Mouse (Mus musculus): ENCODE measurements at regions not wholly inside any gene's neighbourhood (a gene's known extent, or its start where the extent isn't known, plus 50 kb on each side); places are given as distances from the start of the nearest gene placed in this dataset.

GRCm38 (mm10) chr10:111654364-111655226 is 148.5 kb downstream of the Phlda1 start:
- no peaks in the 10 kb centered on the region for H3K27me3 ChIP-seq
- H3K36me3 ChIP-seq: no peaks in the 10 kb centered on the region
- H3K9ac ChIP-seq: no peak overlapping the region
- H3K9me3 ChIP-seq: no peaks in the 10 kb centered on the region
- H3K4me1 ChIP-seq: peaks cover 16% of the 10 kb centered on the region
- H3K4me3 ChIP-seq: no peak overlapping the region
- ATAC-seq (ENCODE audit: insufficient number of reproducible peaks, insufficient read depth, low FRiP score, low TSS enrichment): no peak
- 0 out of 2 replicates have a peak overlapping the region, but pooled peaks have one; percentile 22 for H3K4me2 ChIP-seq (replicated peaks)
- H3K27ac ChIP-seq: no peak overlapping the region
- 39% methylated on average over 22 of the region's 22 CpGs for WGBS

GRCm38 (mm10) chr10:111658828-111659227 is 152.7 kb downstream of the Phlda1 start:
- Histone ChIP-seq H3K9ac (no peak overlapping the region), H3K9me3 (no peaks in the 10 kb centered on the region), H3K4me3 (no peak overlapping the region), H3K27ac (no peak overlapping the region), H3K27me3 (no peaks in the 10 kb centered on the region), H3K36me3 (no peaks in the 10 kb centered on the region), H3K4me1 (peaks cover 16% of the 10 kb centered on the region), H3K4me2 (replicated peaks) (no peak overlapping the region; the same call in 1 of the 2 replicates)
- WGBS: 12% methylated on average over 9 of the region's 9 CpGs
- ATAC-seq (ENCODE audit: insufficient number of reproducible peaks, insufficient read depth, low FRiP score, low TSS enrichment): no peak

- WGBS: 77% methylated on average over 1 of the region's 1 CpGs
Observed at GRCm38 (mm10) chr10:111662665-111663064, 156.6 kb downstream of the Phlda1 start.

GRCm38 (mm10) chr10:111665834-111666233 is 159.7 kb downstream of the Phlda1 start:
- no peak for ATAC-seq (ENCODE audit: insufficient number of reproducible peaks, insufficient read depth, low FRiP score, low TSS enrichment)
- Histone ChIP-seq H3K27ac (no peak overlapping the region), H3K4me1 (peaks cover 15% of the 10 kb centered on the region), H3K4me3 (no peak overlapping the region), H3K27me3 (no peaks in the 10 kb centered on the region), H3K9ac (no peak overlapping the region), H3K4me2 (replicated peaks) (no peak overlapping the region), H3K9me3 (no peaks in the 10 kb centered on the region), H3K36me3 (no peaks in the 10 kb centered on the region)
- WGBS: 71% methylated on average over 14 of the region's 14 CpGs

More at GRCm38 (mm10) chr10:111662665-111663064, 156.6 kb downstream of the Phlda1 start:
- no peaks in the 10 kb centered on the region for H3K36me3 ChIP-seq
- H3K4me1 ChIP-seq: peaks cover 7% of the 10 kb centered on the region; the same call in 1 of the 2 replicates
- no peak overlapping the region for H3K4me3 ChIP-seq
- ATAC-seq (ENCODE audit: insufficient number of reproducible peaks, insufficient read depth, low FRiP score, low TSS enrichment): no peak
- no peaks in the 10 kb centered on the region for H3K9me3 ChIP-seq
- H3K9ac ChIP-seq: no peak overlapping the region
- H3K27ac ChIP-seq: no peak overlapping the region
- no peaks in the 10 kb centered on the region for H3K27me3 ChIP-seq
- H3K4me2 ChIP-seq (replicated peaks): no peak overlapping the region

- H3K9ac ChIP-seq: no peak overlapping the region
- H3K36me3 ChIP-seq: no peaks in the 10 kb centered on the region
- H3K9me3 ChIP-seq: no peaks in the 10 kb centered on the region
- H3K27me3 ChIP-seq: no peaks in the 10 kb centered on the region
- no peak overlapping the region for H3K4me2 ChIP-seq (replicated peaks)
- 91% methylated on average over 13 of the region's 13 CpGs for WGBS
- no peak overlapping the region for H3K27ac ChIP-seq
- ATAC-seq (ENCODE audit: insufficient number of reproducible peaks, insufficient read depth, low FRiP score, low TSS enrichment): no peak
- H3K4me1 ChIP-seq: peaks cover 16% of the 10 kb centered on the region
- no peak overlapping the region for H3K4me3 ChIP-seq
Observed at GRCm38 (mm10) chr10:111666963-111667362, 160.9 kb downstream of the Phlda1 start.

- Histone ChIP-seq H3K36me3 (no peaks in the 10 kb centered on the region), H3K4me1 (peaks cover 33% of the 10 kb centered on the region), H3K9ac (no peak overlapping the region), H3K27me3 (no peaks in the 10 kb centered on the region), H3K4me2 (replicated peaks) (no peak overlapping the region), H3K4me3 (no peak overlapping the region), H3K9me3 (no peaks in the 10 kb centered on the region), H3K27ac (no peak overlapping the region)
- 89% methylated on average over 1 of the region's 1 CpGs for WGBS
- no peak for ATAC-seq (ENCODE audit: insufficient number of reproducible peaks, insufficient read depth, low FRiP score, low TSS enrichment)
Observed at GRCm38 (mm10) chr10:111668639-111669038, 162.6 kb downstream of the Phlda1 start.

- H3K9ac ChIP-seq: no peak overlapping the region
- H3K27ac ChIP-seq: no peak overlapping the region
- WGBS: 32% methylated on average over 6 of the region's 6 CpGs
- no peaks in the 10 kb centered on the region for H3K9me3 ChIP-seq
- no peak overlapping the region for H3K4me3 ChIP-seq
- H3K4me2 ChIP-seq (replicated peaks): no peak overlapping the region
- no peaks in the 10 kb centered on the region for H3K36me3 ChIP-seq
- no peaks in the 10 kb centered on the region for H3K27me3 ChIP-seq
- ATAC-seq (ENCODE audit: insufficient number of reproducible peaks, insufficient read depth, low FRiP score, low TSS enrichment): no peak
- H3K4me1 ChIP-seq: peaks cover 41% of the 10 kb centered on the region
Observed at GRCm38 (mm10) chr10:111669658-111670057, 163.6 kb downstream of the Phlda1 start.

- 83% methylated on average over 14 of the region's 14 CpGs for WGBS
- Histone ChIP-seq H3K4me3 (no peak overlapping the region), H3K27ac (peak overlapping the region; percentile 58), H3K36me3 (no peaks in the 10 kb centered on the region), H3K4me1 (peaks cover 41% of the 10 kb centered on the region), H3K27me3 (no peaks in the 10 kb centered on the region), H3K9ac (no peak overlapping the region), H3K4me2 (replicated peaks) (no peak overlapping the region), H3K9me3 (no peaks in the 10 kb centered on the region)
- ATAC-seq (ENCODE audit: insufficient number of reproducible peaks, insufficient read depth, low FRiP score, low TSS enrichment): peak; percentile 64; the same call in 1 of the 2 replicates
Observed at GRCm38 (mm10) chr10:111670666-111671065, 164.6 kb downstream of the Phlda1 start.

- Histone ChIP-seq H3K27ac (peak overlapping the region; percentile 25; the same call in 1 of the 2 replicates), H3K9ac (no peak overlapping the region), H3K27me3 (no peaks in the 10 kb centered on the region), H3K4me3 (no peak overlapping the region), H3K4me2 (replicated peaks) (no peak overlapping the region), H3K4me1 (peaks cover 44% of the 10 kb centered on the region), H3K36me3 (no peaks in the 10 kb centered on the region), H3K9me3 (no peaks in the 10 kb centered on the region)
- WGBS: 23% methylated on average over 12 of the region's 12 CpGs
- ATAC-seq (ENCODE audit: insufficient number of reproducible peaks, insufficient read depth, low FRiP score, low TSS enrichment): peak; percentile 84
Observed at GRCm38 (mm10) chr10:111672454-111673316, 166.6 kb downstream of the Phlda1 start.

- no peaks in the 10 kb centered on the region for H3K36me3 ChIP-seq
- no peak overlapping the region for H3K4me3 ChIP-seq
- H3K4me1 ChIP-seq: peaks cover 44% of the 10 kb centered on the region
- no peaks in the 10 kb centered on the region for H3K9me3 ChIP-seq
- ATAC-seq (ENCODE audit: insufficient number of reproducible peaks, insufficient read depth, low FRiP score, low TSS enrichment): no peak; the same call in 1 of the 2 replicates
- no peak overlapping the region for H3K9ac ChIP-seq
- H3K4me2 ChIP-seq (replicated peaks): no peak overlapping the region
- no peaks in the 10 kb centered on the region for H3K27me3 ChIP-seq
- no peak overlapping the region for H3K27ac ChIP-seq
Observed at GRCm38 (mm10) chr10:111673317-111673610, 167.2 kb downstream of the Phlda1 start.

- ATAC-seq (ENCODE audit: insufficient number of reproducible peaks, insufficient read depth, low FRiP score, low TSS enrichment): no peak
- 72% methylated on average over 4 of the region's 4 CpGs for WGBS
- H3K4me2 ChIP-seq (replicated peaks): no peak overlapping the region
- H3K4me3 ChIP-seq: no peak overlapping the region
- H3K9me3 ChIP-seq: no peaks in the 10 kb centered on the region
- no peak overlapping the region for H3K9ac ChIP-seq
- H3K27me3 ChIP-seq: no peaks in the 10 kb centered on the region
- no peak overlapping the region for H3K27ac ChIP-seq
- peaks cover 28% of the 10 kb centered on the region for H3K4me1 ChIP-seq
- H3K36me3 ChIP-seq: no peaks in the 10 kb centered on the region
Observed at GRCm38 (mm10) chr10:111676255-111676654, 170.2 kb downstream of the Phlda1 start.

GRCm38 (mm10) chr10:111680919-111681318 is 174.8 kb downstream of the Phlda1 start:
- H3K27ac ChIP-seq: no peak overlapping the region
- H3K9ac ChIP-seq: no peak overlapping the region
- no peak overlapping the region for H3K4me3 ChIP-seq
- ATAC-seq (ENCODE audit: insufficient number of reproducible peaks, insufficient read depth, low FRiP score, low TSS enrichment): no peak
- no peaks in the 10 kb centered on the region for H3K27me3 ChIP-seq
- no peaks in the 10 kb centered on the region for H3K9me3 ChIP-seq
- 0 out of 2 replicates have a peak, but pooled peaks cover 3% of the 10 kb centered on the region for H3K4me1 ChIP-seq
- WGBS: 84% methylated on average over 4 of the region's 4 CpGs
- H3K4me2 ChIP-seq (replicated peaks): no peak overlapping the region
- H3K36me3 ChIP-seq: no peaks in the 10 kb centered on the region
